Mouse (Mus musculus) cerebellum, adult 2 months (tissue): Measurements from ENCODE around the gene Tbce.

Experiments
- CTCF ChIP-seq: fragments of 200-500 bp; IDR thresholded peaks from 2 replicates; pipeline ENCODE4 v1.5.1; 2011; ENCODE audit warnings: low read depth, mild to moderate bottlenecking, control low read depth, low read length, moderate library complexity, borderline replicate concordance; ENCODE audit not compliant: insufficient read depth
- POLR2A ChIP-seq: fragments of 200-500 bp; IDR thresholded peaks from 2 replicates; pipeline ENCODE4 v1.6.1; 2011; ENCODE audit warnings: low read length, control low read depth, borderline replicate concordance; ENCODE audit not compliant: insufficient read depth

DNA sequence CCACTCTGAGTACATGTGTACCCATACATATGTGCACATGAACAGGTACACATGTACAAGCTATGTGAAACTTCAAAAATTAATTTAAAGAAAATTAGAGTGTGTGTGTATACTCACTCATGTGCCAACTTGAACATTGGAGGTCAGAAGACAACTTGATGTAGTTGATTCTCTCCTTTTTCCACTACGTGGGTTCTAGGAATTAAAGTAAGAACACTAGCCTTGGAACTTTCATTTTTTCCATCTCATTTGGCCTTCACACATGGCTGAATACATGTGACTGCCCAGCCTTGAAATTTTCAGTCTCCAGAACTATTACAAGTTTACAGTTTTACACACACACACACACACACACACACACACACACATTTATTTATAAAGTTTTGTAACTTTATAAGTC is 29.9 kb upstream of the Tbce start:
- TF ChIP-seq CTCF (no peak), POLR2A (no peak)
